Mouse (Mus musculus) kidney, adult 9 months (tissue): ENCODE data around the gene Efs.
"Not testable (repeated sequence)": the region's sequence is repeated elsewhere in the genome, so short reads cannot be mapped to it uniquely, and the experiment has no call there.

Source experiments
- DNase-seq: peaks from one replicate; pipeline ENCODE4 v3.0.0; 2022

Gene Efs

DNA sequence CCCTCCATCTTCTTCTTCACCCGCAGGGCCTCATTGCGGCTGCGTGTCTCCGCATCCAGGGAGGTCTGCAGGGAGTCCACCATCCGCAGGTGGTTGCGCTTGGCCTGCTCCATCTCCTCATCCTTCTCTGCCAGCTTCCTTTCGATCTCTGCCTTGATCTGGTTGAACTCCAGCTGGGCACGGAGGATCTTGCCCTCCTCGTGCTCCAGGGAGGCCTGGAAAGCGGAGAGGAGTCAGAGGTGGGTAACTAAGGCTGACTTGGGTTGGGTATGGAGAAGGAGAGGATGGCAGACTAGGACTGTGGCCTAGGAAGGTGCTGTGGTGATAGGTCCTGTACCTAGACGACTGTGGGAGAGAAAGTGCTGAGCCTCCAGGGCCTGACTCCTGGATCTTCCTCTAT, 21.1 kb upstream of the Efs start:
- not testable (repeated sequence) for DNase-seq

DNA sequence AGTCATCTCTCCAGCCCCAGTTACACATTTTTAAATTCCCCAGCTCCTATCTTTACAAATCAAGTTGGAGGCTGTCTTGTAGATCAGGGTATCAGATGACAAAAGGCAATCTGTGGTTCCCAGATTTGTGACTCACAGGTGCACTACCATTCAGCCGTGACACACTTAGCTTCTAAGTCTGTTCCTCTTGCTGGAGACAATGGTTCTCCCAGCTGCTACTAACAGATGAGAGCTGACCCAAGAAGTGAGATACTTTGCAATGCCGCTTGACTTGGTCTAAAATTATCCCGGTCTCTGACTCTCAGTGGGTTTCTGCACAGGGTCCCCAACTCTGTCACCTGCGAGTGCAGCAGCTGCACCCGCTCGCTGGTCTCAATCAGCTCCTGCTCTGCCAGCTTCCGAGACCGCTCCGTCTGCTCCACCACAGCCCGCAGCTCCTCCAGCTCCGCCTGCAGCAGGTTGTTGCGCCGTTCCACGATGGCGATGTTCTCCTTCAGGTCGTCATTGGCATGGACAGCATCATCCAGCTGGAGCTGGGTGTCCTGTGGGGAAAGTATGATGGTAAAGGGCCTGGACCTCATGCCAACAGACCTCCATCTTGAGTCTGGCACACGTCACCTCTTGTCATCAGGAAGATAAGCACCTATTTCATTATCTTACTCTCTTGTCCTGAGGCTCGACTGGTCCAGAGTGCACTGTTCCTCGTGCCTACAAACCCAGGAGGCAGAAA, 20.2 kb upstream of the Efs start:
- DNase-seq: no peak

- no peak for DNase-seq
These were observed 19.0 kb upstream of the Efs start for GRCm38 (mm10) chr14:54944939-54945338.

GRCm38 (mm10) chr14:54943971-54944370, 18.0 kb upstream of the Efs start:
- DNase-seq: no peak

DNA sequence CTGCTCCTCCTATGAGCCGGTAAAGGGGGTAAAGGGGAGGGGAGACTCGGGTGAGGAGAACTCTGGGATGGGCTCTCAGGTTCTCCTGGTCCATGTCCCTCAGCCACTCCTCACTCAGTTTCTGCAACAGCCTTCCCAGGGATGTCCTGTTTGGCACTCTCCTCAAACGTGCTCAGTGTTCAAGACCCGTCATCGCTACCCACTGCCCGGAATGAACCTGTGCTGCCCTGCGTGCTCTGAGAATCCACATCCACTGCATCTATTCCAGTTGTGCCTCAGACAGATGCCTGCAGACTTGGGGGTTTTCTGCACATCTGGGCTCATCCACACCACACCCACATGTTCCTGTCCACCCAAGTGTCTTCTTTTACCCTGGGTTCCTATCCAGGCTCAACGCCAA, 16.6 kb upstream of the Efs start:
- DNase-seq: no peak

DNA sequence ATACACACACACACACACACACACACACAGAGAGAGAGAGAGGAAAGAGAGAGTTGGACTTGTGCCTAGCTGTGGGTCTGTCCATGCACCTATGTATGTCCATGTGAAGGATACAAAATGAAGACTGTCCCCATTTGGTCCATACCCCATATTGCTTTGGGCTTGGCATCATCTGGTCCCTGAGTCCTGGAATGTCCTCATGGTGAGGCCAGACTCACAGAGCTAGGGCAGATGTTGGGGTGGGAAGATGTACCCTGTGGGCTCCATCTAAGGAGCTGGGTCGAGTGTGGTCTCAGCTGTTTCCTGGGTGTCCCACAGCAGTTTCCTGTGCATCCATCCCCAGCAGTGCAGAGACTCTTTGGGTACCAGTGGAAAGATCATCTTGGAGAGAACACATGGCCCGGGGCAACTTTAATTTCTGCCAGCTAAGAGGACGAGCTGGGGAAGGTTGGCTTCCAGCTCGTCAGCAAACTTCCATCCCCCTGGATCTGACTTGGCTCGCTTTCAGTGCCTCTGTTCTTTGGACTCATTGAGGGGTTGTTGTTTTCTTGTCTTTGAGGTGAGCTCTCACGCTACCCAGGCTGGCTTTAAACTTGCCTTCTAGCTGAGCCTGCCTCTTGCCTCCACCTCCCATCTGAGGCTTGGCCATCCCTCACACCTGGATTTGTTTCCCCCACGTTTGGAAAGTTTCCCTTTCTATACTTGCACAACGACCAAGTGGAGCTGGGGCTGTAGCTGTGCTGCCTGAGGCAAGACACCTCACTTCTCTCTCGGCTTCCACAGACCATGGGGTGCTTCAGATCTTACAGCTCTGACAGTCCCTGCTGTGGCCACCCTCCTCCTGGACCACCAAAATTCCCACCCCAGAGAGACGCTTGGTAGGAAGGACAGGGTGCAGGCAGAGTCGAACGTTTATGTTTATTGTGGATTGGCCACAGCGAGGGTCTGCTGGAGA, 15.4 kb upstream of the Efs start:
- DNase-seq: peak; percentile 66

DNA sequence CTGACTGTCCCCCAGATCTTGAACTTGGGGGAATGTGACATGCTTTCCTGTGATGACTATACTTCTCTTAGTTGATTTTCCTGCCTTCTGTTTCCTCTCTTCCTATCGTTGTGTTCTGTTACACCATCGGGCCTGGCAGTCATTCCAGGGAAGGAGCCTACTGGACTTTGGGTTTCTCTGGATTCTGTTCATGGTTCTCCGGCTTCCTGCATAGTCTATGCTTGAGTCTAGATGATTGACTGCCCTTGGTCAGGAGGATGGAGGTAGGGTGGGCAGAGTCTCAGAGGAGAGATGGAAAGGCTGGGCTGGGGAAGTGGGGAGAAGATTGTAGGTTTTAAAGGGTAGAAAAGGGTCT, 14.2 kb upstream of the Efs start:
- peak; percentile 51 for DNase-seq

DNA sequence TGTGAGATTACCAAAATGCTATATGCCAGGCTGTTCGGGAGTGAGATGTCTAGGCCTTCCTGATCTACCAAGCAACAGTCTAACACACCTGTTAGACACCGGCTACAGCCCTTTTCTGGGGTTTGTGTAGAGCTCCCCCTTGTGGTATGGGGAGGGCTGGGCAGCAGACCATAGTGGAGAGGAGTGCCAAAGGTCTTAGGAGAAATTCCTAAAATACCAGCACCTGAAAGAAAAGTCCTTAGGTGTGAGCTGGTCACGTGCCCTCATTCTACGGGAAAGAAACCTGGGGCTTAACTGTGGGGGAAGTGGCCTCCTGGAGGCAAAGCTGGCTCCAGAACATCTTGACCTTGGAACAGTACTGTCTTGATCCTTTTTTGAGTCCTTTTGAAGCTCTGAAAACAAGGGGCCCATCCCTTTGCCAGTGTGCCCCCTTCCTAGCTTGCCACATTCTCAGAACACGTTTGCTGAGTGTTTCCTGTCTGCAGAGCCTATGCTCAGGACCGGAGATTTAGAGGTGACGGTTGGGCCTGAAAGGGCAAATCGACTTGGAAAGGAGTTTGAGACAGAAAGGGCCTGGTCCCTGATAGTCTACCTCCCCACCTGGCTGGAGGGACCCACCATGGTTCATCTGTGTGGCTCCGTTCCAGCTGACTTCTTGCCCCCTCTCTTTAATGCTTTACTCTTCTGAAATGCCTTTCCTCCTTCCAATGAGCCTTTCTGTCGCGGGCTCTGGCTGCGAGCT, 13.7 kb upstream of the Efs start:
- DNase-seq: peak; percentile 91

- DNase-seq: no peak
These were observed 12.7 kb upstream of the Efs start for GRCm38 (mm10) chr14:54938431-54939219.

DNA sequence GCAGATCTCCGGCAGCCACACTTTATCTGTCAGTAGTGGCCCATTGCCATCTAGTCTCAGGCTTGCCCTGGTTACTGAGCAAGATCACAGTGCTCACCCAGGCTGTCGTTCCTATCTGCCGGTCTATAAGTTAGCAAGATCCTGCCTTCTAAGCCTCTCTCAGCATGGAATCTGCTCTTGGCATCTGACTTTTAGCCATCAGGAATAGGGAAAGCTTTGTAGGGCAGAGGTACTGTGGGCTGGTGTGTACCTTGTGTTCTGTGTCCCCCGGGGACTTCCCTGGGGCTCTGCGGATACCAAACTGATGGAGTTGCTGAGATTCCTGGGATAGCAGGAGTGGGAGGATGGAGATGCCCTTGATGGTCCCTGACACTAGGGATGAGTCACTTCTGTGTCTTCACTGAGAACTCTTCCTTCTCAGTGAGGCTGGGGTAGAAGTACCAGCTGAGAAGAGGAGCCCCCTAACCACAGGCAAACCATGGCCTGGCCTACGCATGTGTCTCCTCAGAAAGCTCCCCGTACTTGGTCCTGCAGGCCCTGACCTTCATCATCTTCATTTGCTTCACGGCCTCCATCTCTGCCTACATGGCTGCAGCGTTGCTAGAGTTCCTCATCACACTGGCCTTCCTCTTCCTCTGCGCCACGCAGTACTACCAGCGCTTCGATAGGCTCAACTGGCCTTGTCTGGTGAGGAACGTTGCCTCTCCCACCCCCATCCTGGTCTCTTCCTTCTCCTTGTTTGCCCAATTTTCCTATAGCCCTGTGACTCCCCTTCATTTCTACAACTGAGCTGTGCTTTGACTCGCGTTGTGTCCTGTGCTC, 11.6 kb upstream of the Efs start:
- no peak for DNase-seq

GRCm38 (mm10) chr14:54936831-54937160, 10.9 kb upstream of the Efs start:
- no peak for DNase-seq

DNA sequence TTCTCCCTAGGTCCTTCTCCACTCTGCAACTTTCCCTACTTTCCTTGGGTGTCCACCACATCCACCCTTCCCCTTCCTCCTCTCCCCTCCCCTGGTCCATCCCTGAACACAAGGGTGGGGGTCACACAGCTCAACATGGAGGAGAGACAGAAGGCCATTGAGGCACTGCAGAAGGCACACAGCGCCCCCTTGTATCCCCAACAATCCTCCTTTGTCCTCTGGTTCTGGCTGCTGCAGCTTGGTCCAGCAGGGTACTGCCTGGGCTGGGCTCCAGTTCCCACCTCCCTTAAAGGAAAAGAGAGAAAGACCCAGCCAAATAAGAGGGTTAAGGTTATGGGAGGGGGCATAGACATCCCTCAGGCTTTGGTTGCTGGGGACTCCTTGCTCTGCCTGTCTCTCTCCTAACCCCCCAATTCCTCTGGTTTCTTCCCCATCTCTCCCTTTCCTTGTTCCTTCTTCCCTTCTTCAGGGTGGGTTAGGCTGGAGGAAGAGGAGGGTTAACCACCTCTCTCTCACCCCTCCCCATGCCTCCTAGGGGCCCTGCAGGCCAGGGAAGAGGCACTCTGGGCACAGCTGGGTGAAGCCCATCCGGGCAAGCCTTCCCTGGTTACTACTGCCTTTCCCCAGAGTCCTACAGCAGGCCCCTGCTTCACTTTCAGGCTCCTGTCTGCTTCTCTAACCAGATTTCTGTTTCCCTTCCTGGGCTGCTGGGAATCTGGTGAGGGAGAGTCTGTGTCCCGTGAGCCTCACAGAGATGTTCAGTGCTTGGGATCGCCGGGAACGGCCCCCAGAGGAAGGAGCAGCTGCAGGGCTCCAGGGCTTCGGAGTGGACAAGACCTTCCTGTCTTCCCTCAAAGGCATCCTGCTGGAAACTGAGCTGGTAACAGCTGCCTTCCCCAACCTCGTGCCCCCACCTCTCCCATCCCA, 10.2 kb upstream of the Efs start, which contains the start of gene Cmtm5:
Cmtm5 (plus strand) TSS at position 358 of the 927 bp plus-strand sequence.
- DNase-seq: no peak

DNA sequence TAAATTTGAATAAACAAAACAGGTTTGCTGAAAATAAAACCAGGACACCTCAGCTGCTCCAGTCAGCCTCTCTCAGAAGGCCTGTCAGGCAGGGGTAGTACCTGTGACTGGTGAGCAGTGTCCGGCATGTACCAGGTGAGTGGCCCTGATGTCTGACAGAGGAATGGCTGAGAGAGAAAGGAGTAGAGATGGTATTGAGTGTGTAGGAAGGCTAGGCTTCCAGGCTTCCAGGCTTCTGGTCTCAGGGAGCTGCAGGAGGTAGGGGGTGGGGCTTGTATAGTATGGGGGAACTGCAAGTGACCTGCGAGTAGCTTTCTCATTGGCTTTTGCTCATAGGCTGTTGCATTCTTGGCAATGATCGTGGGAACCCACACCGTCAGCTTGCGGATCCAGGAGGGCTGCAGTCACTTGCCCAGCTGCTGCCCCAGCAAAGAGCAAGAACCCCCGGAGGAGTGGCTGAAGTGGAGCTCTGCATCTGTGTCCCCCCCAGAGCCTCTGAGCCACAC, 6.8 kb upstream of the Efs start, which contains the start of gene Il25:
Il25 (plus strand) TSS at position 51 of the 506 bp plus-strand sequence.
- no peak for DNase-seq

DNA sequence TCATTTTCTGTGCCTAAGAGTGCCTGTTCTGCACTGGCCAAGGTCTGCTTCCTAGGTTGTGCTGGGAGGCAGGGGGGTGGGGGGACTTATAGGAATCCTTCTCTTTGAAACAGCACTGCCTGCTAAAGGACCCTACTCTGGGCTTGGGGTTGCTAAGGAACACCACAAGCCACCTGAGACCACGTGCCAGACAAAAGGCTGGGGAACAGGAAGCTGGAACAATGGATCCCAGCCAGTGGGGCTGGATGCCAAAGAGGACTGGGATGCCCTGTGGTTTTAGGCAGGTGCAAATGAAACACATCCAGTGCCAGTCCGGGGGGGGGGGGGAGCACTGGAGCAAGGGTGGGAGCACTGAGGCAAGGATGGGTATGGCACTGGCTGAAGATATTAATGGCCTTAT, 4.5 kb upstream of the Efs start:
- DNase-seq: no peak

DNA sequence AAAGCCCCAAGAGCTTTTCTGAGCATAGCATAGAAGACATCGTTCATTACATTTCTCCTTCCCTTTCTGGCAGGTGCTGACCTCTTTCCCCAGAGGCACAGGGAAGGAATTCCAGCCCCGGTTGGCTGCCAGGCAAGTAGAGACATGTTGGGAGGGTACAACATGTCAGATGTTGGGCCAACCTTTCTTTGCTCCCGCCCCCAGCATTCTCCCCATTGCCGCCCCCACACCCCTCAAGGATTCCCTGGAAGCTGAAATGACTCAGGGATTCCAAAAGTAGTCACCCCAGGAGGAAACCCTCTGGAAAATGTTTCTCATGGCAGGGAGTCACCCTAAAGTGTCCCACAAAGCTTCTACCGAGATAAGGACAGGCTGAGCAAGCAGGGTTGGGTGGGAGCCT, 3.9 kb upstream of the Efs start:
- DNase-seq: no peak

GRCm38 (mm10) chr14:54927296-54927695, 1.4 kb upstream of the Efs start:
- no peak for DNase-seq

- no peak for DNase-seq
These were observed 654 bp upstream of the Efs start for GRCm38 (mm10) chr14:54926401-54927158.

- DNase-seq: no peak
These were observed 1.1 kb downstream of the Efs start for GRCm38 (mm10) chr14:54924641-54925348.
